Mouse (Mus musculus) C2C12 (cell line): Measurements from ENCODE around the gene 4930430A15Rik.

Source experiments
- CTCF ChIP-seq: IDR thresholded peaks from one replicate; pipeline ENCODE4 v1.5.1; 2011; ENCODE audit not compliant: control insufficient read depth, insufficient read depth, insufficient read length
- MAX ChIP-seq: IDR thresholded peaks from one replicate; pipeline ENCODE4 v1.6.1; 2011; ENCODE audit warnings: mild to moderate bottlenecking, control low read depth
- USF1 ChIP-seq: IDR thresholded peaks from one replicate; pipeline ENCODE4 v1.6.1; 2011; ENCODE audit warnings: low read depth, mild to moderate bottlenecking, control low read depth, moderate library complexity

DNA sequence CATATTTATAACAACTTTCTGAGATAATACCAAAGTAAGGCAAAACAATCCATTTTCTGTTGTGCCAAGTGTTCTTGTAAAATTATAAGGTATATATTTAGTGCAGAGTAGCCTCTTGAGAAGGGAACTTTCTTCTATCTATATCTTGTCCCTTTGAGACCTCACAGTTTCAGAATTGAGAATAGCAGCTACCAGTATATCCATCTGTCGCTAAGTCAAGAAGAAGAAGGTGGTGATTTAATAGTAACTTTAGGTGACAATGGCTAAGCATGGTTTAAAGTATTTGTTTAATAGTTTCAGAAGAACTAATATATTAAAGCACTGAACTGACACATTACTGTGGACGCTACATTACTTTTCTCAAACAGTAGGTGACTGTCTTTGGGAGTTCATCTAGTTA, 44.6 kb upstream of the 4930430A15Rik start, which contains the start of gene Olfr1277:
- TF ChIP-seq CTCF, result no peak
- no peak for TF ChIP-seq MAX
- TF ChIP-seq USF1, result no peak
